Mouse (Mus musculus) myocyte (in vitro differentiated cells): ENCODE measurements at regions not wholly inside any gene's neighbourhood (a gene's known extent, or its start where the extent isn't known, plus 50 kb on each side); places are given as distances from the start of the nearest gene placed in this dataset.

Experiments used
- CEBPB ChIP-seq: IDR thresholded peaks from 2 replicates; pipeline ENCODE4 v1.6.1; 2011; ENCODE audit warnings: mild to moderate bottlenecking, moderate library complexity; ENCODE audit not compliant: poor library complexity, insufficient read depth, severe bottlenecking
- E2F4 ChIP-seq: IDR thresholded peaks from one replicate; pipeline ENCODE4 v1.6.1; 2011; ENCODE audit warnings: mild to moderate bottlenecking, control low read depth, moderate library complexity; ENCODE audit not compliant: insufficient read depth
- MAX ChIP-seq: IDR thresholded peaks from one replicate; pipeline ENCODE4 v1.6.1; 2011; ENCODE audit warnings: low read depth, mild to moderate bottlenecking, control low read depth
- MYOD1 ChIP-seq, 3 experiments: IDR thresholded peaks; one replicate each; pipeline ENCODE4 v1.6.1; 2011; ENCODE audit warnings: control low read depth in 2 of 3, low read depth in 2 of 3, mild to moderate bottlenecking in 2 of 3, moderate library complexity in 1 of 3; ENCODE audit not compliant: insufficient read length in 2 of 3, control insufficient read depth in 1 of 3
- MYOG ChIP-seq, 3 experiments: IDR thresholded peaks; one replicate each; pipeline ENCODE4 v1.6.1; 2011; ENCODE audit warnings: control low read depth in 2 of 3, low read depth in 2 of 3, mild to moderate bottlenecking in 2 of 3; ENCODE audit not compliant: insufficient read length in 2 of 3, control insufficient read depth in 1 of 3, insufficient read depth in 1 of 3
- POLR2A ChIP-seq: IDR thresholded peaks from one replicate; pipeline ENCODE4 v1.6.1; 2011; ENCODE audit warnings: low read depth, mild to moderate bottlenecking, control low read depth, moderate library complexity; ENCODE audit not compliant: insufficient read length
- POLR2AphosphoS2 ChIP-seq: IDR thresholded peaks from one replicate; pipeline ENCODE4 v1.6.1; 2011; ENCODE audit warnings: low read depth, control low read depth; ENCODE audit not compliant: insufficient read length
- REST ChIP-seq: IDR thresholded peaks from one replicate; pipeline ENCODE4 v1.6.1; 2011; ENCODE audit warnings: mild to moderate bottlenecking, control low read depth, moderate library complexity; ENCODE audit not compliant: insufficient read depth, insufficient read length
- TCF12 ChIP-seq: IDR thresholded peaks from one replicate; pipeline ENCODE4 v1.6.1; 2011; ENCODE audit warnings: mild to moderate bottlenecking, control low read depth; ENCODE audit not compliant: poor library complexity, insufficient read depth, severe bottlenecking
- TCF3 ChIP-seq: IDR thresholded peaks from one replicate; pipeline ENCODE4 v1.6.1; 2011; ENCODE audit warnings: low read depth, control low read depth; ENCODE audit not compliant: insufficient read length
- USF1 ChIP-seq: IDR thresholded peaks from one replicate; pipeline ENCODE4 v1.6.1; 2011; ENCODE audit warnings: low read depth, mild to moderate bottlenecking, control low read depth, moderate library complexity

- TF ChIP-seq E2F4 (no peak), TCF12 (no peak), MAX (no peak), POLR2A (no peak), POLR2AphosphoS2 (no peak), USF1 (no peak), MYOD1 (IDR thresholded peaks at IDR 0.05; ENCODE audit: control insufficient read depth in 1 of 3, insufficient read length in 2 of 3, low read depth in 2 of 3) (no peak), MYOG (IDR thresholded peaks at IDR 0.05; ENCODE audit: control insufficient read depth in 1 of 3, insufficient read depth in 1 of 3, insufficient read length in 2 of 3, low read depth in 2 of 3) (no peak), REST (no peak), CEBPB (no peak), TCF3 (no peak)
These were observed 185.4 kb upstream of the Cd180 start for GRCm38 (mm10) chr13:102507916-102508315.
